Mouse (Mus musculus): ENCODE data around the gene Hoxc12.

Hoxc12 gene

DNA sequence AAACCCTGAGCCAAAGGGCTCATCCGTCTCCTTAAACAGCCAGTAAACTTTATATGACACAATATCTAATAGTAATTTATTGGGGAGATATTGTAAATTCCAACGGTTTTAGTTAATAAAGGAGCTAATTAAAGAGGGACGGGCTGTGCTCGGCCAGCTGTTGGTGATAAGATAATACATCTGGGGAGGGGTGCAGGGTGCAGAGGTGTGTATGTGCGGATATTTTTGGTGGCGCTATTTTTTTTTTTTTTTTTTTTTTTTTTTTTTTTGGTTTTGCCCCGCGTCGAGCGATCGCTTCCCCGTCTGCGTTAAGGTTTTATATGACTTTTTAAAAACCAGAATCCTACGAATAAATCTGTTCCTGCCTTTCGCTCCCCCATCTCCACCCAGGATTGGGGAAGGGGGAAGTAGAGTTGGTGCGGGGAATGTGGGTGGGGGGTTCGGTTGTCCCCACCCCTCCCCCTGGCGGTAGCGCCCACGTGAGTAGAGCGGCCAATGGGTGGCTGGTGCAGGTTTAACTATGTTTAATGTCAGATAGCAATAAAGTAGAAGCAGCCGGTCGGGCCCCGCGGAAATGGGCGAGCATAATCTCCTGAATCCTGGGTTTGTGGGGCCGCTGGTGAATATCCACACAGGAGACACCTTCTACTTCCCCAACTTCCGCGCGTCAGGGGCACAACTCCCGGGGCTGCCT lies at the start of gene Hoxc12:
Gene Hoxc12 (plus strand): TSS at position 479 of the 694 bp plus-strand sequence.
- no peak for DNase-seq (ENCODE audit: low spot score in 2 of 2)

DNA sequence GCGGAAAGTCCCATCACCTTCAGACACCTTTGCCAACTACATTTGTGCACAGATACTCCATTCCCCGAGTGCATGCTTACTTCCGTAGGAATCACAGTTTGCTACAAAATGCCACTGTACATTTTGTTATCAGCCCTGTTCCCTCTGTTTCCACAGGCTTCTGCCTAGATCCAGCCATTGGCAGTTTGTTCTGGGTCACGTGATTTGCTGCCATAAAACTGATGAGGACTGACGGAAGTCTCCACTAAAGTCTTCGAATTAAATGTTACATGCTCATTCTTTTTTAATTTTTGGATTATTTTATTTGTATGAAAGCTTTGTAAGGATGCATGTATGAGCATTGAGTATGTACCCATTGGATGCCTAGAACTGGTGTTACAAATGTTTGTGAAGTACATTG lies 41.4 kb upstream of the Hoxc12 start:
- DNase-seq (ENCODE audit: low spot score in 2 of 2) = no peak

DNA sequence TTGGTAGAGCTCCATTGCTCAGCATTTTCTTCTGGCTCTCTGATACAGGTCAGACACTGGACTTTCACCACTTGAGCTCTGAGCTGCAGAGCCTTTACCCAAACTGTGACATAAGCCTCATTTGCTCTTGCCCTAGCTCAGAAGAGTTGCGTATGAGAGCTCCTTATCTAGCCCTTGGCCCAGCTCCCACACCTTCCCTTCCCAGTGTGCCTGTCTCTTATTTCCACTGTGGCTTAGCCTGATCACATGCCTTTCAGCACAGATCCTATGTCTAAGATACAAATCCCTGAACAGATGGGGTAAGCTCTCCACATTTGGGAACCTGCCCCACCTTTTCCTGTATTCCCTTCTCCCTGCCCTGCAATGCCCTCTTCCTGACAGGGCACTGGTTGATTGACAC lies 31.6 kb upstream of the Hoxc12 start:
- DNase-seq (ENCODE audit: low spot score in 2 of 2) = no peak

DNA sequence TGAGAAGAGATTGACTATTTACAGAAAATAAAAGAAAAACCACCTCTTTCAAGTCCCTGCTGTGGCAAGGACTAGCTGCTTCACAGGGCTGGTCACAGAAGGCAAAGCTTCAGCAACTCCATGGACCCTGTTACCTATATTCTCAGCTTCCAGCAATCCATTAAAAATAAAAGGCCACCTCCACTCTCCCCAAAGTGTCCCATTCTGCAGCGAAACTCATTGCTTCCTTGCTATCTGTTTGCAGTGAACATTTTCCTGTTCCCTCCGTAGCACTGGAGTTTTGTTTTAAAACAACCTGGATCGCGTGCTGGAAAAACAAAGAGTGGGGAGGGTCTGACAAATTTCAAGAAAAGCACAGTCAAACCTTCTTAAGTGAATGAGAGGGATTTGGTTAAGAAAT lies 27.0 kb upstream of the Hoxc12 start:
- DNase-seq (ENCODE audit: low spot score in 2 of 2) = no peak

DNA sequence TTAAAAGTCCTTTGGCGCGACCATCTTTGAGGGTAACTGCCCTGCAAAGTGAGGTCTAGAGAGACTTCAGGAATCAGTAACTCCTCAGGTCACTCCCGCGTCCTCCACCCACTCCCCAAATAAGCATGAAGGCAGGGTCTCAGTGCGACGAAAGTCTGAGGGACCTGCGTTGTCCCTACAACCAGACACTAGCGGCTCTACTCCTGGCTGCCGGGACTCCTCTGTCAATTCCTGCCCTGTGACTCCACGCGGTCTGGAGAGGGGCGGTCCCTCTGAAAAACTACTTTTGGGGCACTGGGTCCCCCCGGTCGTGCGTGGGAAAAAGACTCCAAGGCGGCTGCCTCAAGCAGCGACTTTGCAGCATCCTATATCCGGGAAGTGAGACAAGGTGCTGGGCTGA lies 26.5 kb upstream of the Hoxc12 start:
- no peak for DNase-seq (ENCODE audit: low spot score in 2 of 2)

DNA sequence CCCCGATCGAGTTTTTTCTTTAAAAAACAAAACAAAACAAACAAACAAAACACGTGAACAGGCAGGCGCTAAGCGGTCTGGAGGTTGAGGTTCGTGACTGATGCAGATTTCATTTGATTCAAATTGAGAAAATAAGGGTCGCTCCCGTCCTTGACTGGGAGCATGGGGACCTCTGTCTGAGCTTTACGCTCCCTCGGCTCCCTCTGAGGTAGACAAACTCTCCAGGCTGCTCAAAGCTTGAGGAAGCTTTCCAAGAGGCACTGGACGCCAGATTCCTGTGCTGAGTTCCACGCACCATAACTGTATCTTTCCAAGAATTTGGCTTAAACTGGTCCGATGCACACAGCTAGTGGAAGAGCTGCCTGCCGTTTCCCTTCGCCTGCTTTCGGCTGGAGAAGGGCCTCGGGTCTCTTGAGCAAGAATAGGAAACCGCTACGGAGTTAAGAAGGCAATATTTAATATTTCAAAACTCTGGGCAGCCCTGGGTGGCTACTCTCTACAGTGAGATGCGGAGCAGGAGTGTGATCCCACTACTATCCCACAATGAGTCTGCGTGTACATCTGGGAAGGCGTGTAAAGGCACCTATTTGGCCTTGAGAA lies 26.0 kb upstream of the Hoxc12 start:
- no peak for DNase-seq (ENCODE audit: low spot score in 2 of 2)

DNA sequence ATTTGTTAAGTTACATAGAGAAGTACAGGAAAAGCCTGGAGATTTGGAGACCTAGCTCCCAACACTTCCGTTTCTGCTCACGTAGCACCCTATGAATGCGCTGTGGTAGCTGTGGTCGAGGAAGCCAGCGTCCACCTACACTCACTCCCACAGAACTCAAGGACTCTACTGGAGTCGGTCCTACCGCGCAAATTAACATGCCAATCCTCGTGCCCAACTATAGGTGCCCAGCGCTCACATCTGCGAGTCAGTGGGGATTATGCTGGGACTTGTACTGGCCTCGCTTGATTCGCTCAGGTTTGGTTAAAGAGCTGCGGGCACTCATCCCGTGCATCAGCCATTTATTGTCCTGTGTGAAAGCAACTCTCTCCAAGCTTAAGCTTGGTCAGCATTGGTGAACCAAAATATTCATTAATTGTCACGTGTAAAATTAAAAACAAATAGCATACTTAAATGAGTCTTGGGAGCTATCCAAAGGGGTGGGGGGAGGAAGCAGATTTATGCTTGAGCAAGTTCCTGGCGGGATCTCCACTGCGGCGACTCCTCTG lies 23.4 kb upstream of the Hoxc12 start:
- DNase-seq (ENCODE audit: low spot score in 2 of 2) = no peak

DNA sequence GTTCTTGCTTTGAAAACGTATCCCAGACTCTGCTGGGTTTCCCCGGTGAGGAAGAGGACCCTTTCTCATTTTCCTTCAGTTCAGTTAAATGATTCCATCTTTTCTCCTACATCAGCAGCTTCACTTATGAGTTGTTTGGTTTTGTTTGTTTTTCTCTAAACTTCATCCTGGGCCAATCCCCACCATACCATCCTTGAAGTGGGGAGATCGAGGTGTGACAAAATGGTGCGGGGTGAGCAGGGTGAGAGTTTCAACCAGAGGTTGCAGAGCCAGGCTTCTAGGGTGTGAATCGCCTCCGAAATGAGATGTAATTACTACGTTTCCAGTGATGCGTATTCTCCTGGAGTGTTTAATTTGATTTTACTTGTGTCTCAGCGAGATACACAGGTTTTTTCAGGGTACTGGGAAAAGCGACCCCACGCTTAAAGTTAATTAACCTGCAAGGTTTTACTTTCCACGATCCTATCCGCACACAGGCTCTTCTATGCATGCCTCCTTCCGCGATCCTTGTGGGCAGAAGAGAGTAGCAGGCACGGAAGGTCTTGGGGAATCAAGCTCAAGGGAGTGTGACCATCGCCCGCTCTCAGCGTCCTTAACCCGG lies 18.5 kb upstream of the Hoxc12 start:
- no peak for DNase-seq (ENCODE audit: low spot score in 2 of 2)

DNA sequence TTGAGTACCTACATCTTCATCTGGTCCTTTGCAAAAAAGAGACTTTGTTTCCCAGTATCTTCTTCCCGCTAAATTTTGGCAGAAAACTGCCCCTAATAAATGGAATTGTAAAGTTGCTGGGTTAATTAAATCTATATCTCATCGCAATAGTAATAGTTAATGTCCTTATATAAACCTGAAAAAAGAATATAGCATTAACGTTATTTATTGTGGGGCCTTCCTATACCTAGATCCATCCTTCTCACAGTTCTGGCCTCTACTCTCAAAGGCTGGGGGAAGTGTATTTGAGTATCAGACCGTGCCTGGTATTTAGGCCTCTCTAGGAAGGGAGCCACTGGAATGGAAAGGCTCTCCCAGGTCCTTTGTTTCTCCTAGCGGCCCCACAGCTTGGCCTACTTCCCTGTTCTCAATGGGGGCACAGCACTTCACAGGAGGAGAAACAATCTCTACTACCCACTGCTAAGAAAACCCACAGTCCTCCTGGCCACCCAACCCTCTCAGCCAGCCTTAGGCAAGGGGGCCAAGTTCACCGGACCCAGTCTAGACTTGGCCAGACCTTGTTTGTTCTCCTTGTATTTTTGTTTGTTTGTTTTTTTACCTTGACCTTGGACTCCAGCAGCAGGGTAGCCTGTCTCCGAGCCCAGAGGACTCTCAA lies 17.8 kb upstream of the Hoxc12 start:
- no peak for DNase-seq (ENCODE audit: low spot score in 2 of 2)

DNA sequence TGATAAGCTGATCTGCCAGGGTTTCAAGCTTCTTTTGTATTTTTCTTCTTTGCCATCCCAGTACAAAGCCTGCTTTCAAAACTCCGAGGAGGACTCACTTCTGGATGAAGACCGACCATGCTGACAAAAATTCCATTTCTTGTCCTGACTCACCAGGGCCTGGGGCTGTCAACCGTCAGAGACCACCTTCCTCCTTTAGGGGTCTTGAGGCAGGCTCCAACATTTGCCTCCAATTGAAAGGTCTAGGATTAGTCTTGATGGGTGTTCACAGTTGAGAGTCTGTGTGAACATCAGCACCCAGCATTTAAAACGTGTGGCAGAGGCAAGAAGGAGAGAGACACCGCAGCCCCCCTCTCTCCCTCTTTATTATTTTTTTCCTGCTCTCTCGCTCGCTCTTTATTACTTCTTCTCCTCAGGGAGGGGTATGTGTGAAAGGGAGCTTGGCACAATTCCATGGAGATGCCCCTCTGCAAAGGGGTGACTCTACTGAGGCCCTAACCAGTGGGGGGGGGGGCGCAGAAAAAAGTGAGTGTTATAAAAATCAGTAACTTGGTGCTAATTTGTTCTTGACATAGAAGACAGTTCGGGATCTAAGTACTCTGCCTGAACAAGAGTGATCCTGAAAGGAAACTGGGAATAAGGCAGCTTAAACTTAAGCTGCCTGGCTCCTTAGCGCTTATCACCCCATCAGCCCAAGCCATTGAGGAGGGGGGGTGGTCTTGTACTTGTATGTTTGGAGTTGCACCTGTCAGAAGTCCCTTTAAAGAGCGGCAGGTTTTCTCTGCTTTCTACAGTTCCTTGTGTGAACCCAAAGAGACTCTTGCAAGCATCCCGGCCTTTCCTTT lies 17.0 kb upstream of the Hoxc12 start:
- no peak for DNase-seq (ENCODE audit: low spot score in 2 of 2)

DNA sequence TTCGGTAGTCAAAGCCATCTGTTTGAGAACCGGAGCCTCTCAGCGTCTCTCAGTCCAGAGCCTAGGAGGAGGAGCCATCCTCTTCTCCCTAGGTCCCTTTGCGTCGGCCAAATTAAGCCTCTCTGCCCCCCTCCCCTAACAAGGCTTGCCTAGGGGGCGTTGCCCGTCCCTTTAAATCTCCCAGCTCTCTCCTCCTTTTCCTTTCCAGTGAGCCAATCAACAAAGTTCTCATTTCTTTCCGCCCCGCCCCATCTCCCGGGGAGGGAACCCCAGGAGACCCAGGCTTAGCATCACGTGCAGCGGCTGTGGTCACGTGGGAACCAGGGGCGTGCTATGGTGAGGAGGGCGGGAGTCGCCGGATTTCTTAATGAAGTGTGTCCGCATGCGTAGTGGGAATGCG lies 15.9 kb upstream of the Hoxc12 start:
- no peak for DNase-seq (ENCODE audit: low spot score in 2 of 2)

DNA sequence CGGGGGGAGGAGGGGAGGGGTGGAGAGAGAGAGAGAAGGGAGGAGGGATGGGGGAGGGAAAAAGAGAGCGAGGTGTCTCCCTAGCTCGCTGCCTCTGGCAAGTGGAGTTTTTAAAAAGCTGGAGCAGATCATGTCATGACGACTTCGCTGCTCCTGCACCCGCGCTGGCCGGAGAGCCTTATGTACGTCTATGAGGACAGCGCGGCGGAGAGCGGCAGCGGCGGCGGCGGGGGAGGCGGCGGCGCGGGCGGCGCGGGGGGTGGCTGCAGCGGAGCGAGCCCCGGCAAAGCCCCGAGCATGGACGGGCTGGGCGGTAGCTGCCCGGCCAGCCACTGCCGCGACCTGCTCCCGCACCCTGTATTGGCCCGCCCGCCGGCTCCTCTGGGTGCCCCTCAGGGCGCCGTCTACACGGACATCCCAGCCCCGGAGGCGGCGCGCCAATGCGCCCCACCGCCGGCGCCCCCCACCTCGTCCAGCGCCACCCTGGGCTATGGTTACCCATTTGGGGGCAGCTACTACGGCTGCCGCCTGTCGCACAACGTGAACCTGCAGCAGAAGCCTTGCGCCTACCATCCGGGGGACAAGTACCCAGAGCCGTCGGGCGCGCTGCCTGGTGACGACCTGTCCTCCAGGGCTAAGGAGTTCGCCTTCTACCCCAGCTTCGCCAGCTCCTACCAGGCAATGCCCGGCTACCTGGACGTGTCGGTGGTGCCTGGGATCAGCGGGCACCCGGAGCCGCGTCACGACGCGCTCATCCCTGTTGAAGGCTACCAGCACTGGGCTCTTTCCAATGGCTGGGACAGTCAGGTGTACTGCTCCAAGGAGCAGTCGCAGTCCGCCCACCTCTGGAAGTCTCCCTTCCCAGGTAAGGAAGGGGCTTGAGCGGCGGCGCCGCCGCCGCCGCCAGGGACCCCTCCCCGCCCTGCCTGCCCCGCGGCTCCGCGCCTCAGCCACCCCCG lies 15.2 kb upstream of the Hoxc12 start, which contains the start of gene Hoxc13:
Gene Hoxc13 (plus strand): TSS at position 51 of the 959 bp plus-strand sequence.
- no peak for DNase-seq (ENCODE audit: low spot score in 2 of 2)

DNA sequence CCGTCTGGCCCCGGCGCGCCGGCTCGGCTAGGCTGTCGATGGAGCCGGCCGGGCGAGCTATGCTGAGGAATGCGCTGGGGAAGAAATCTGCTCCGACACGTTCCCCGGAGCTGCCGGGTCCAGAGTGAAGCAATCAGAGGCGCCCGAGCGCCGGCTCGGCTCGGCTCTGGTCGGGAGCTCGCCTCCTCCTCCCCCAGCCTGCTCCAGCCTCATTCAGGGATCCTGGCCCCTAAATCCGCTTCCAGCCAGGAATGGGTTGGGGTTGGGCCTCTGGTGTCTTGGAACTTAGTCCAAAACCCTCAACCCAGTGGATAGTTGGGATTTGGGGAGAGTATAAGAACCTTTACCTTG lies 14.6 kb upstream of the Hoxc12 start:
- DNase-seq (ENCODE audit: low spot score in 2 of 2) = no peak

DNA sequence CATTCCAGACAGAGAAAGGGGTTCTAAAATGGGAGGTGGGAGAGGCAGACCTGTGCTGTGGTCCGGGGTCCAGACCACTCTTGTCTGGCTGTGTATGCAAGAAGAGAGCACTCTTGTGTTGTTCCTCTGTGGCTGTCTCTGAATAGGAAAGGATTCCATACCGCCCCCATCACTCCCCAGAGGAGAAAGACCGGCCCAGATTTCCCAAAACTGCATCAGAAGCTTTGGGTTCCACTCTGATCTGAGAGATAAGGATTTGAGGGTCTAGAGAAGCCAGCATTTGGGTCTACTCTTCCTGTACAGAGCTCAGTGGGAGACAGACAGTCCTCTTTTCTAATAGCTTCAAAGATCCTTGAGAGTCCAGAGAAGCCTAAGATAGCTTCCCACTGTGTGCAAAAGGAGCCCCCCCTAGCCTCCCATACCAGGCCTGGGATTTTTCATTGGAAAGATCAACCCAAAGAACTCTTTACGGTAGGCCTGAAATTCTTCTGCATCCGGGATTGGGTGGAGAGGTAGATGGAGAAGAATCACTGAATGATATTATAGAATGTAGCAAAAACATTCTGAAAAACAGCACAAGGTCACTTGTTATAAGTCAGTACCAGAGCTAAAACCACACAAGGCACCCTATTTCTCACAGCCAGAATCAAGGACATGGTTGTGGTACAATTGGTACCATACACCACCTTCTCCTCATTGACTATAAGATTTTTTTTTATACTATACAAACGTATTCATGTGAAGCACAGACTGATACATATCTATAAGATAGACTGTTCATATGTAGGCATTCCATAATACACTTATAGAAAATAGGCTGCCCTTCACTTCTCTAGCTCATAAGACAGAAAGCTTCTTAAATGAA lies 13.7 kb upstream of the Hoxc12 start:
- DNase-seq (ENCODE audit: low spot score in 2 of 2) = no peak

DNA sequence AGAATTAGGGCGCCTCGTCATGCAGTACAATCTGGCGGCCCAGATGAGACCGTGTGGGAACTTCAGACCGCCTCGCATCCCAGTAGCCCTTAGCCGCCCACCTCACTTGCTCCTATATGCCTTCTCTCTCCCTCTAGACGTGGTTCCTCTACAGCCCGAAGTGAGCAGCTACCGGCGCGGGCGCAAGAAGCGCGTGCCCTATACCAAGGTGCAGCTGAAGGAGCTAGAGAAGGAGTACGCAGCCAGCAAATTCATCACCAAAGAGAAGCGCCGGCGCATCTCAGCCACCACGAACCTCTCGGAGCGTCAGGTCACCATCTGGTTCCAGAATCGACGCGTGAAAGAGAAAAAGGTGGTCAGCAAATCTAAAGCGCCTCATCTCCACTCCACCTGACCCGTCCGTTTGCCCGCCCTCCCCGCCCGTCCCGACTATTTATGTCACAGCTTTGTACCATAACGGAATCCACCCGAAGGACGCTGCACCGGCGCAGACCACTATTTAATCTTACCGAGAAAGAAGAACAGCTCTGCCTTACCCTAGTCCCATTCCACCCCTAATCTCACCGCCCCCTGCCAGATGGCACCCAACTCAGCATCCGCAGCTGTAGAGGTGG lies 9.4 kb upstream of the Hoxc12 start:
- no peak for DNase-seq (ENCODE audit: low spot score in 2 of 2)

DNA sequence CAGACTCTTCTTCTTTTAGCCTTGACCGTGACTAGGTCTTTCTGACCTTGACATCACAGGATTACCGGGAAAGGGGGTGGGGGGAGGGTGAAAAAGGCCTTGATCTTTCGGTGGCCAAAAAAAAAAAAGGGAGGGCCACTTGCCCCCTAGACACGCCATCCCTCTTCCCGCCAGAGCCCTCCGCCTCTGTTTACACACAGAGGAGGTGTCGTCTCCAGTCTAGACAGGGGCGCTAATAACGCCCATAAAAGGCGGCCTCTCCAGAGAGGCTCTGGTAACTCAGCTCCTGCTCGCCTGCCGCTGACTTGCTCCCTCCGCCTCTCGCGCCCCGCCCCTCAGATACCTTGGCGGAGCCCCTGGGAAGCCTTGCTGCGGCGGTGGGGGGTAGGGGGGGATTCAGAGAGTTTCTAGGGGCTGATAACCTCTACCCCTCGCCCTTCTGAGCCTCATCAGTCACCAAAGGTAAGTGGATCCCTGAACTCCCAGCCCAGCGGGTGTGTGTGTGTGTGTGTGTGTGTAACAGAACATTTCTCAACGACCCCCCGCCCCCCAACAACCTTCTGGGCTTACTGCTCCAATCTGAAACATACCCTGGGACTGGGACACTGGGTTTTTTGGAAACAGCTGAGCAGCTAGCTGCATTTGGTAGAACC lies 4.7 kb upstream of the Hoxc12 start:
- no peak for DNase-seq (ENCODE audit: low spot score in 2 of 2)

DNA sequence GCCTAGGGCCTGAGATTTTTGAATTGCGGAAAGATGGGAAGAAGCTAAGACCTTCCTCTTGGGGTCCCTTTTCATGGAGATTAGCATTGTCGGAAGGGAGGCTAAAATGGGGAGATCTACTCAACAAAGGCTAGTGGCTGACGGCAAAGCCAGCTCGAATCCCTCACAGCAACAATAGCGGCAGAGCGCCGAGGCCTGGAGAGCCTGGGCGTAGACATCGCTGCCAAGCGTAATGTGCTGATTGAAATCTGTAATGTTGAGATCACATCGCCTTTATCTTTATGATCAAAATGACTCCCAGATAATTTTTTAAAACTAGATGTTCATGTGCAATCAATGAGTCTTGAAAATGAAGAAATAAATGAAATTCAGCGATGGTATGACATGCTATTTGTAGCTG lies 2.1 kb upstream of the Hoxc12 start:
- no peak for DNase-seq (ENCODE audit: low spot score in 2 of 2)

DNA sequence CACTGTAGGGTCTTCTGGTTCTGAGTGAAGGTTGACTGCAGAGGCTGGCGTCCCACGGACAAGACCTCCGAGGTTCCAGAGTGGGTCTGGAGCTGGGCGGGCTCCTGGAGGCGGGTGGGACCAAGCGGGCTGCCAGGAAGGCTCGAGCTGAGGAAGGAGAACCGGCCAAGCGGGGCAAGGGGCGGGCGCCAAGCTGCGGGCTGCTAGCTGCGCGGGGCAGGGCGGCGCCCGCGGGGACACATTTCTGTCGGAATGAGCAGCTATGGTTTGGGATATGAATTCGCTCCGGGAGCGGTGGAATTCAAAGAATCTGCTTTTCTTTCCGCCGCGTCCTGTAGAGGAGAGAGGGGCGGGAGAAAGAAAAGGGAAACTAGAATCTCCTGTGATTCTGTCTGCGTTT lies 1.7 kb upstream of the Hoxc12 start:
- DNase-seq (ENCODE audit: low spot score in 2 of 2) = no peak
